Mouse (Mus musculus): ENCODE data around the gene Hkdc1.

DNA sequence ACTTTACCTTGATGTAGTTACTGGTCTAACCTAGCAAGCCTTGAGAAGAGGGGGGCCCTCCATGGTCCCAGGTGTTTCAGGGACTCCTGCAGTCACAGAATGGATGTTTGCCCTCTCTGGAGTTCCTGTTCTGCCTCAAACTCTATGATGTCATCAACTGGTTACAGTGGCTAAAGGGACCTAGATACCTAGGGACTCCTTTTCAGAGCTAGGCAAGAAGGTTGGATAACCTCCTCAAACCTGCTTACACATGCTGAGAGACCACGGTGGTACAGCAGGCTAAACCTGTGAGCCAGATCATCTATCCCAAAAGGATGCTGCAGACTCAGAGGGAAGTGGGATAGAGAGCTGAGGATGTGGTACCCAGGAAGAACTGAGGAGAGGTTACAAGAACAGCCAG lies 42.5 kb downstream of the Hkdc1 start, which contains the start of gene Hk1:
- TF ChIP-seq EP300 (IDR thresholded peaks at IDR 0.05; ENCODE audit: insufficient read depth, low read depth, low read length) (no peak), CTCF (IDR thresholded peaks at IDR 0.05) (no peak)

All from heart, adult 2 months (tissue).